Mouse (Mus musculus) liver, embryonic 13.5 days (tissue): ENCODE results near the gene Etl4. TPM values are rescaled to one million over a fixed set of nuclear protein-coding genes. Genes with fewer than 3 reads are reported as not detected.

ENCODE experiments used
- ATAC-seq: fragments of 200-750 bp; cut with Nextera tagmentation; 2 replicates; pipeline ENCODE4 v1.8.0; 2017; ENCODE audit warnings: low read depth, mild to moderate bottlenecking, moderate number of reproducible peaks, moderate library complexity
- DNase-seq: peaks from one replicate; pipeline ENCODE4 v3.0.0; 2022
- H3K27ac ChIP-seq: fragments of 300-500 bp; sonication (generic); 2 replicates; pipeline ENCODE4 v1.5.1; 2015; ENCODE audit warnings: moderate library complexity, mild to moderate bottlenecking, inconsistent platforms
- H3K27me3 ChIP-seq: fragments of 300-500 bp; sonication (generic); 2 replicates; pipeline ENCODE4 v1.6.1; 2015; ENCODE audit warnings: mild to moderate bottlenecking, inconsistent platforms
- H3K36me3 ChIP-seq: fragments of 300-500 bp; sonication (generic); 2 replicates; pipeline ENCODE4 v1.6.1; 2015; ENCODE audit warnings: mild to moderate bottlenecking, inconsistent platforms
- H3K4me1 ChIP-seq: fragments of 300-500 bp; sonication (generic); replicated peaks from 2 replicates; pipeline ENCODE4 v1.6.1; 2015; ENCODE audit warnings: inconsistent platforms
- H3K4me2 ChIP-seq: fragments of 300-500 bp; sonication (generic); 2 replicates; pipeline ENCODE4 v1.6.1; 2015; ENCODE audit warnings: inconsistent platforms, mild to moderate bottlenecking, moderate library complexity
- H3K4me3 ChIP-seq: fragments of 300-500 bp; sonication (generic); replicated peaks from 2 replicates; pipeline ENCODE4 v1.5.1; 2015; ENCODE audit warnings: mild to moderate bottlenecking, inconsistent platforms
- H3K9ac ChIP-seq: fragments of 300-500 bp; sonication (generic); 2 replicates; pipeline ENCODE4 v1.6.1; 2015; ENCODE audit warnings: mild to moderate bottlenecking, inconsistent platforms
- H3K9me3 ChIP-seq: fragments of 300-500 bp; sonication (generic); replicated peaks from 2 replicates; pipeline ENCODE4 v1.6.1; 2016; ENCODE audit warnings: inconsistent platforms
- WGBS: fragments of 180-500 bp; shearing (Covaris S2); methylation state at CpG from one replicate; pipeline ENCODE4 v1.1.7; 2015; ENCODE audit not compliant: insufficient replicate concordance; 5-methylcytosine and 5-hydroxymethylcytosine counted together
- polyA plus RNA-seq: library from polyadenylated mRNA; unstranded; fragments of >200 nt; fragmentation: Nextera tagmentation; extraction: Ambion mirVana; gene quantifications from 2 replicates; pipeline ENCODE4 v1.2.1, GENCODE M21; 2015

Gene Etl4
- polyA plus RNA-seq, 1 experiment from 2014 or later, result 2.7 TPM

DNA sequence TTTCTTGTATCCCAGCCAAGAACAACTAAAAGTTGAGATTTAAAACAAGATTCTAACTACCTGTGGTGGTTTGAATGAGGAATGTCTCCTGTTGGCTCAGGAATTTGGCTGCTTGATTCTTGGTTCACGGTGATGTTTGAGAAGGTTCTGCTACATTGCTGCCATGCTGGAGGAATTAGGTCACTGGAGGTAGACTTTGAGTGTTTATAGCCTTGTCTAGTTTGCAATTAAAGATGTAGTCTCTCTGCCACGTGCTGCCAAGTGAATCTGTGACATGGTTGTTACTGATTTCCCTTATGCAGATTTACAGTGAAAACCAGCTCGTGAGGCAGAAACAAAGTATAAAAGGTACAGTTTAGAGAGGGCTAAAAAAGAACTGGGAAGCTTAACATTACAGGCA is 491.0 kb downstream of the Etl4 start:
- H3K27me3 ChIP-seq, result no peaks in the 10 kb centered on the region
- no peak overlapping the region for H3K4me3 ChIP-seq
- H3K4me2 ChIP-seq, result no peak overlapping the region
- no peaks in the 10 kb centered on the region for H3K36me3 ChIP-seq
- no peak for ATAC-seq
- no peaks in the 10 kb centered on the region for H3K9me3 ChIP-seq
- no peaks in the 10 kb centered on the region for H3K4me1 ChIP-seq
- DNase-seq, result no peak
- WGBS, result 60% methylated on average over 3 of the region's 3 CpGs
- no peak overlapping the region for H3K9ac ChIP-seq
- no peak overlapping the region for H3K27ac ChIP-seq

- H3K4me3 ChIP-seq, result no peak overlapping the region
- no peaks in the 10 kb centered on the region for H3K9me3 ChIP-seq
- no peaks in the 10 kb centered on the region for H3K27me3 ChIP-seq
- no peaks in the 10 kb centered on the region for H3K4me1 ChIP-seq
- no peak overlapping the region for H3K4me2 ChIP-seq
- H3K27ac ChIP-seq, result no peak overlapping the region
- ATAC-seq (no peak), DNase-seq (no peak)
- no peak overlapping the region for H3K9ac ChIP-seq
- WGBS, result 35% methylated on average over 1 of the region's 1 CpGs
- H3K36me3 ChIP-seq, result no peaks in the 10 kb centered on the region
These were observed 494.8 kb downstream of the Etl4 start for GRCm38 (mm10) chr2:20404395-20404794.

GRCm38 (mm10) chr2:20407101-20407500 is 497.5 kb downstream of the Etl4 start:
- no peaks in the 10 kb centered on the region for H3K36me3 ChIP-seq
- H3K9ac ChIP-seq, result no peak overlapping the region
- H3K27me3 ChIP-seq, result no peaks in the 10 kb centered on the region
- 65% methylated on average over 5 of the region's 5 CpGs for WGBS
- no peak for DNase-seq
- no peak for ATAC-seq
- no peaks in the 10 kb centered on the region for H3K4me1 ChIP-seq
- H3K4me2 ChIP-seq, result no peak overlapping the region
- no peaks in the 10 kb centered on the region for H3K9me3 ChIP-seq
- H3K27ac ChIP-seq, result no peak overlapping the region
- no peak overlapping the region for H3K4me3 ChIP-seq

DNA sequence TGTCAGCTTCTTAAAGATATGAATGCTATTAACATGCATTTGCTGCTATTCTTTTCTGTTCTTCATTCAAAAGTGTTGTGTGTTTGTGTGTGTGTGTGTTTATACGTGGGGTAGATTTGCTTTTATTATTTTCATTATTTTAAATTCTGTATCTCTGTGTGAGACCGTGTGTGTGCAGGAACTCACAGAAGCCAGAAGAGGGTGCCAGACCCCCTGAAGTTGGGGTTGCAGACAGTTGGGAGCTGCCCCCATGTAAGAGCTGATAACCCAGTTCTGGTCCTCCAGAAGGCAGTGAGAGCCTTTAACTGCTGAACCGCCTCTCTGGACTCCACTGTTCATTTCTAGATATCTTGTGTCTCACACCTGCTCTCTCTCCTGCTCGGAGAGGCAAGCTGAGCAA is 505.3 kb downstream of the Etl4 start:
- H3K4me3 ChIP-seq, result no peak overlapping the region
- 60% methylated on average over 4 of the region's 4 CpGs for WGBS
- H3K27ac ChIP-seq, result no peak overlapping the region
- H3K4me2 ChIP-seq, result no peak overlapping the region
- ATAC-seq (no peak), DNase-seq (no peak)
- no peaks in the 10 kb centered on the region for H3K9me3 ChIP-seq
- H3K4me1 ChIP-seq, result no peaks in the 10 kb centered on the region
- no peak overlapping the region for H3K9ac ChIP-seq
- H3K36me3 ChIP-seq, result no peaks in the 10 kb centered on the region
- H3K27me3 ChIP-seq, result no peaks in the 10 kb centered on the region

DNA sequence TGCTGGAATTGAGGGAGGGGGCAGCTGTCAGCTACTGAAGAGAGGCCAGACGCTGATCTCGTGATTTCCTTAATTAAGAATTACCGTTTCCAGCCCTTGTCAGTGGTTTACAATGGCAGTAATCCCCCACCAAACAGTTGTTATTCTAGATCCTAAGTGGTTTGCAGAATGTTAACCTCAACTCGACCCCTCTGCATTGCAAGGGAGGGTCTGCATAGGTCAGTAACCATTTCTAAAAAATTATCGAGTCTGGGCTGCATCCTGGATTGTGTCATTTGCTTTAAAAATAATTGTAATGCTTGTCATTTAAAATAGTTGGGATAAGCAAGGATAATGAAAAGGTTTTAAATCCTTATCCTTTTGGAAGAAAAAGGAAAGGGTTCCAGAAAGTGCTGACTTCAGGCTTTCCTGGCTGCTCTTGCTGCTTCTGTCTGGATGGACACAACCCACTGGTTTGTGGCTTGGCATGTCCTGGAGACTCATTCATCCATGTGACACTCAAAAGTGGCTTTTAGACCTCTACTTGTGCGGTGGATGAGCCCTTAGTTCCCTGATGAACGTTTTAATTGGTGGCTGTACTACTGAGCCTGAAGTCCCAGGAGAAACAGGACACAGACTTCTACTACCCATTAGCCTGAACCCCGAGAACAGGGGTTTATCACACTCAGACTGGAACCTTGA is 507.5 kb downstream of the Etl4 start:
- Histone ChIP-seq H3K36me3 (no peaks in the 10 kb centered on the region), H3K9me3 (no peaks in the 10 kb centered on the region), H3K4me3 (no peak overlapping the region), H3K9ac (no peak overlapping the region), H3K4me1 (no peaks in the 10 kb centered on the region), H3K27ac (no peak overlapping the region), H3K4me2 (no peak overlapping the region), H3K27me3 (no peaks in the 10 kb centered on the region)
- DNase-seq (no peak), ATAC-seq (no peak)
- 39% methylated on average over 8 of the region's 8 CpGs for WGBS

- no peak overlapping the region for H3K9ac ChIP-seq
These were observed 508.4 kb downstream of the Etl4 start for GRCm38 (mm10) chr2:20417998-20418397.

GRCm38 (mm10) chr2:20419975-20420374 is 510.4 kb downstream of the Etl4 start:
- Histone ChIP-seq H3K9ac (no peak overlapping the region), H3K4me2 (no peak overlapping the region), H3K9me3 (no peaks in the 10 kb centered on the region), H3K27ac (no peak overlapping the region), H3K36me3 (no peaks in the 10 kb centered on the region), H3K4me1 (no peaks in the 10 kb centered on the region), H3K27me3 (no peaks in the 10 kb centered on the region), H3K4me3 (no peak overlapping the region)
- DNase-seq (no peak), ATAC-seq (no peak)
- WGBS, result 55% methylated on average over 6 of the region's 6 CpGs

More at GRCm38 (mm10) chr2:20417998-20418397, 508.4 kb downstream of the Etl4 start:
- ATAC-seq (no peak), DNase-seq (no peak)
- no peak overlapping the region for H3K27ac ChIP-seq
- no peak overlapping the region for H3K4me3 ChIP-seq
- H3K27me3 ChIP-seq, result no peaks in the 10 kb centered on the region
- H3K4me1 ChIP-seq, result no peaks in the 10 kb centered on the region
- 72% methylated on average over 6 of the region's 6 CpGs for WGBS
- H3K9me3 ChIP-seq, result no peaks in the 10 kb centered on the region
- no peak overlapping the region for H3K4me2 ChIP-seq
- H3K36me3 ChIP-seq, result no peaks in the 10 kb centered on the region

DNA sequence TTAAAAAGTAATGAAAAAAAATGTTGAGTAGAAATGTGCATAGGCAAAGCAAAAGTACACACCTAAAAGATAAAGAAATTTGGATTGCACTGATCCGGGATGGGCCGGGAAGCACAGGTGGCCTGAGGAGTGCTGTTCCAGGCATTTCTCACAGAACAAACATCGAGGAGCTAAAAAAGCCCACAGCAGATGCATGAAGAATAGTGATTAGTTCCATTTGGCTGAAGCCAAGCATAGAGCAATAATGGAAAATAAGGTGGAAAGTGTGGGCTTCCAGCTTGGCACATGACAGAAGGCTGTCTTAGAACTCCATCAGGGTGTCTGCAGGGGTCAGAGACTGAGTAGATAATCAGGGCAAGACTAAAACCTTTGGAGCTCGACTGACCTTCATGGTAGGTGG is 512.7 kb downstream of the Etl4 start:
- no peak for ATAC-seq
- Histone ChIP-seq H3K27me3 (no peaks in the 10 kb centered on the region), H3K9ac (no peak overlapping the region), H3K36me3 (no peaks in the 10 kb centered on the region), H3K27ac (no peak overlapping the region), H3K4me1 (no peaks in the 10 kb centered on the region), H3K9me3 (no peaks in the 10 kb centered on the region), H3K4me2 (no peak overlapping the region), H3K4me3 (no peak overlapping the region)
- WGBS, result 65% methylated on average over 4 of the region's 4 CpGs
- no peak for DNase-seq

DNA sequence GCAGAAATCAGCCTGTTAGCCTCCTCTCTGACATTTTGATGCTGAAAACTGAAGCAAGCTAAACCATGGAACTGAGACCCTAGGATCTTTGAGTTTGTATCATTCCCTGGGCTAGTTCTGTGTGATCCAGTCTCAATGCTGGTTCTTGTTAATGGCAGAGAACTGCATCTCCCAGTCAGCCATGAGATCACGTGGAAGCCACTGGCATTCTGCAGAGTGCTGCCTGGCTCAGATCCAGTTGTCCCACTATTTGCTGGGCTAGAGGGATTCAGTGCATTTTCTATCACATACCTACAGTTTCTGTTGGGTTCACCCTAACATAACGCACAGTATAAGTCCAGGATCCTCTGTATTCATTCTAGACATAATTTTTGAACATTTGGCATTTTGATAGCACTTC is 524.1 kb downstream of the Etl4 start:
- no peaks in the 10 kb centered on the region for H3K4me1 ChIP-seq
- no peak for ATAC-seq
- no peaks in the 10 kb centered on the region for H3K9me3 ChIP-seq
- WGBS, result 72% methylated on average over 2 of the region's 2 CpGs
- no peak overlapping the region for H3K27ac ChIP-seq
- H3K4me2 ChIP-seq, result no peak overlapping the region
- H3K9ac ChIP-seq, result no peak overlapping the region
- no peaks in the 10 kb centered on the region for H3K27me3 ChIP-seq
- DNase-seq, result no peak
- H3K4me3 ChIP-seq, result no peak overlapping the region
- no peaks in the 10 kb centered on the region for H3K36me3 ChIP-seq

DNA sequence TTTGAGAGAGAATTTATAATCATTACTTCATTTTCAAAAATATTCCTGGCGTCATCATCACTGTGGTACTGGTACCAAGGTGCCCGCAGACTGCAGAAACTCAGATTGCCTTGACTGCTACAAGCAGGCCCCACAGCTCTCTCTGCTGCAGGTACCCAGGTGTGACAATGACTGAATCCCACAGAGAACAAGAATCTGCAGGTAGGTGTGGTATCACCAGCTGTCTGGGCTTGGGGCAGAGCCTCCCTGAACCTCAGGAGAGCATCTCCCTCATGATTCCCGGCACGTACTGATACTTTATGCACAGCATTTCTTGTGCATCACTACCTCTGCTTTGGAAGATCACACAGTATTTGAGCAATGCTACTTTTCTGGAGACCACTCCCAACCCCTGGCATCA is 526.0 kb downstream of the Etl4 start:
- H3K9ac ChIP-seq, result no peak overlapping the region
- ATAC-seq, result no peak
- H3K4me2 ChIP-seq, result no peak overlapping the region
- no peaks in the 10 kb centered on the region for H3K4me1 ChIP-seq
- no peaks in the 10 kb centered on the region for H3K9me3 ChIP-seq
- no peaks in the 10 kb centered on the region for H3K27me3 ChIP-seq
- DNase-seq, result no peak
- 74% methylated on average over 4 of the region's 4 CpGs for WGBS
- no peak overlapping the region for H3K4me3 ChIP-seq
- no peak overlapping the region for H3K27ac ChIP-seq
- no peaks in the 10 kb centered on the region for H3K36me3 ChIP-seq

GRCm38 (mm10) chr2:20442731-20443130 is 533.2 kb downstream of the Etl4 start:
- no peak overlapping the region for H3K9ac ChIP-seq
- no peaks in the 10 kb centered on the region for H3K9me3 ChIP-seq
- 58% methylated on average over 2 of the region's 2 CpGs for WGBS
- no peak overlapping the region for H3K27ac ChIP-seq
- no peak overlapping the region for H3K4me2 ChIP-seq
- H3K36me3 ChIP-seq, result no peaks in the 10 kb centered on the region
- no peak for DNase-seq
- H3K4me3 ChIP-seq, result no peak overlapping the region
- no peaks in the 10 kb centered on the region for H3K27me3 ChIP-seq
- 0 out of 2 replicates have a peak, but pooled peaks cover 5% of the 10 kb centered on the region for H3K4me1 ChIP-seq
- ATAC-seq, result no peak

GRCm38 (mm10) chr2:20443671-20444440 is 534.3 kb downstream of the Etl4 start:
- Histone ChIP-seq H3K4me3 (no peak overlapping the region), H3K27me3 (no peaks in the 10 kb centered on the region), H3K36me3 (no peaks in the 10 kb centered on the region), H3K27ac (peak overlapping the region; percentile 23; the same call in 1 of the 2 replicates), H3K9me3 (no peaks in the 10 kb centered on the region), H3K9ac (no peak overlapping the region), H3K4me1 (0 out of 2 replicates have a peak, but pooled peaks cover 5% of the 10 kb centered on the region), H3K4me2 (no peak overlapping the region)
- ATAC-seq (no peak), DNase-seq (no peak)
- 45% methylated on average over 10 of the region's 10 CpGs for WGBS
